Mouse (Mus musculus): ENCODE measurements around the gene Klhl12.
A peak's percentile ranks its signal among the peaks of the same experiment; 100 is the strongest.

GRCm38 (mm10) chr1:134415168-134415831 lies 40.0 kb upstream of the Klhl12 start, which contains the start of gene Adipor1:
- TF ChIP-seq CTCF (IDR thresholded peaks at IDR 0.05; ENCODE audit: control insufficient read depth, insufficient read depth, insufficient replicate concordance, low read depth, low read length) (no peak), POLR2A (IDR thresholded peaks at IDR 0.05; ENCODE audit: control insufficient read depth, low read depth, low read length) (peak; percentile 73)

Measured in testis, adult 2 months (tissue).